Mouse (Mus musculus) layer of hippocampus, postnatal 10 days (tissue): ENCODE results near the gene Elmod1. TPM values are rescaled to one million over a fixed set of nuclear protein-coding genes. Genes with fewer than 3 reads are reported as not detected.

ENCODE experiments used
- DNase-seq, 2 experiments: peaks; one replicate each; pipeline ENCODE4 v3.0.0; 2021; ENCODE audit warnings: low spot score in 2 of 2
- total RNA-seq, 2 experiments: library from RNA; stranded (reverse); gene quantifications; 2 replicates each; pipeline ENCODE4 v1.2.3; 2021

Elmod1 gene
- total RNA-seq, 2 experiments from 2014 or later = 199 to 215 TPM

DNA sequence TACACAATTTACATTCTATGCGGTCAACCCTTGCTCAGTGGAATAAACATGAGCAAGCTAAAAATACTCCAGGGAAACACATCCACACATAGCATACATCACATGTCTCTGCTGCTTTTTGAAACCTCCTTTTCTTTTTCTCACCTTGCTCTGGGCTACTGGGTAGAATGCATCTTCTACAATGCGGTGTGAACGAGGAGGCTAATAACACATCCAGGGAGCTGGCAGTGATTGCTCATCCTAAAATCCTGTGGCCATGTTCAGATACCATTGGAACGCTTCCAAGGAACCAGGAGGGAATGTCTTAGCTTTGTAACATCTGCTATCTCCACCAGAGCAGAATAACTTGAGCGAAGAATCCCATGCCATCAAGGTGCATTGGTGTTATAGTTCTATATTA lies 64.8 kb downstream of the Elmod1 start:
- DNase-seq = no peak

GRCm38 (mm10) chr9:53906798-53907197 lies 68.3 kb downstream of the Elmod1 start:
- no peak for DNase-seq

DNA sequence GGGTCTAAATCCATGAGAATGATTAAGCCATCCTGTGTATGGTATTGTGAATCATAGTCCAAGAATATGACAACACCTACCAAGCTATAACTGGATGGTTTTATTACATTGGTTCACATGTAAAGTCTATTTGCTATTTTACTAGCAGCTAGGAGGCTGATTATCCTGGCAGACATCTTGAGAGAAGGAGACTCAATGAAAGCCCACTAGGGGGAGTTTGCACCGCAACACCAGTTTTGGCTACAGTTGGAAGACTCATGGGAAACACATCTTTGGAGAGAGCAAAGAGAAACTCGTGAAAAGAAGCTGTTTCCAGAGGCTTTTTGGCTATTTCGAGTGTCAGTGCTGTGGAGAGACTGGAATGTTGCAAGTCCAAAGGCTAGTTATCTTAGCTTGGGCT lies 69.7 kb downstream of the Elmod1 start:
- no peak for DNase-seq

DNA sequence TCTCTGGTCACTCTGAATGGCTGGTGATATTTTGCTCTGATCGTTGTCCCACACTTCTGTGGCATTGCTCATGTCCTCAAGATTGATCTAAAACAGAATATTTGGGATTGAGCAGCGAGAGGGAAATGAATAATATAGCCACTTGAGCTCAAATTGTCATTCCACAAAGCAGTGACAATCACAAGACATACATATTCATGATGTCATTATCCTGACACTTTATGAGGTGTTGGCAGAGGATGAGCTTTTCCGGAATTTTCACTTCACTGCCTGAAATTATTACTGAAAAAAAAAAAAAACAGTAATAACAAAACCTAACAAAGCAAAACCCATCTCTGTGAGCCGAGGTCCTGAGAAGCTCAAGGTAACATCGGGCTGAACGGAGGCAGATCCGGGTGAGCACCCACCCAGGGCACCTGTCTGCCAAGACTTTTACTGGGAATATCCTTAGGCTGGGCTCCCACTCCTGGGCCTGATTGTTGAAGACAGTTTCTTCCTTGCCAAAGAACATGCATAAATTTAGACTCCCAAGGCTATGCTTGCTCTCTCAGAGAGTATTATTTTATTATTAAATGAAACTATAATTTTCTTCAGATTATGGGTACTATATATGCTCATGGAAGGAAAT lies 71.8 kb downstream of the Elmod1 start:
- DNase-seq = no peak

DNA sequence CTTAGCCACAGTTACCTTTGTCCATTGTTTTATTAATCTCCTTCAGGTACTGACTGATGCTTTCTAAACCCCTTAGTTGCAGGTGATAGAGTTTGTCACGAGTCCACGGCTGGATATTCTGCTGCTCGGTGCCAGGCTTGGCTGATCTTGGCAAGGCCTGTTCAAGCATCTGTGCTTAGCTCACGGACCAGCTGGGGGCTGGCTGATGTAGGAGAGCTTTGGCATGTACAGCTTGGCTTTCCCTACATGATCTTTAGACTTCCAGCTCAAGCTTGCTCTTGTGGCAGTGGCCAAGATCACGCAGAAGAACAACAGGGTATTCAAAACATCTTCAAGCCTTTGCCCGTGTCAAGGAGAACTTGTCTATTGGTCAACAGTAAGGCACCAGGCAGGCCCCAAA lies 75.3 kb downstream of the Elmod1 start:
- peak; percentile 60 to 65 for DNase-seq

DNA sequence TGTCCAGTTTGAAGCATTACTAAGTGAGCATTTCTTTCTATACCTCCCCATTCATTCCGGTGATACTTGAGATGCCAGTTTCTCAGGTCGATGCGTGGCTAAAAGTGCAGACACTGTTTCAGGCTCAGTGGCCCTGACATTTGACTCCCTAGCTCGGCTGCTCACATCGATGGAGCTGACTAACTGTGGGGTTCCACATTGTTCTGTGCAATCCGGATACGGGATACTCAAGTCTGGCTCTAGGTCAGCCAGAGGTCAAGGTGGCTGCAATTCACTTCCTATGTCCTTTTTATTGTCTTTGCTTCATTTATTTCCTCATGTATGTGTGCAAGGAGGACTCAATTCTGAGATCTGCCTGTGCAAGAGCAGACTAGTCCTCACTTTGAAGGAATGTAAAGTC lies 79.3 kb downstream of the Elmod1 start:
- DNase-seq = no peak

DNA sequence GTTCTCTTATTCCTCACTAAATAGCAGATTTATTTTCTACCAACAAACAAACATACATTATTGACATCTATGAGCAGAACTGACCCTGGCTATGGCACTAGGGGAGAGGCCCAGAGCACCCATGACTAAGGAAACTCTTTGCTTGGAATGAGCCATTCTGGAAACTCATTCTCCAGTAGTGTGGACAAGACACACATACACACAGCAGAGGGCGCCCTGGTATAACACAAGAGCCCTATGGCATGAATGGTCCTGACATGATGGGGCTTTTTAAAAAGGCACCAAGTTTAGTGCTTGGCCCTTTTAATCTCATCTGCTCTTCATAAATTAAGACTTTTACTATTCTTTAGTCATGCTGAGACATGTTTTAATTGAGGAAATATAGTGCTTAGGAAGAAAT lies 85.0 kb downstream of the Elmod1 start:
- peak; percentile 78 to 84 for DNase-seq

DNA sequence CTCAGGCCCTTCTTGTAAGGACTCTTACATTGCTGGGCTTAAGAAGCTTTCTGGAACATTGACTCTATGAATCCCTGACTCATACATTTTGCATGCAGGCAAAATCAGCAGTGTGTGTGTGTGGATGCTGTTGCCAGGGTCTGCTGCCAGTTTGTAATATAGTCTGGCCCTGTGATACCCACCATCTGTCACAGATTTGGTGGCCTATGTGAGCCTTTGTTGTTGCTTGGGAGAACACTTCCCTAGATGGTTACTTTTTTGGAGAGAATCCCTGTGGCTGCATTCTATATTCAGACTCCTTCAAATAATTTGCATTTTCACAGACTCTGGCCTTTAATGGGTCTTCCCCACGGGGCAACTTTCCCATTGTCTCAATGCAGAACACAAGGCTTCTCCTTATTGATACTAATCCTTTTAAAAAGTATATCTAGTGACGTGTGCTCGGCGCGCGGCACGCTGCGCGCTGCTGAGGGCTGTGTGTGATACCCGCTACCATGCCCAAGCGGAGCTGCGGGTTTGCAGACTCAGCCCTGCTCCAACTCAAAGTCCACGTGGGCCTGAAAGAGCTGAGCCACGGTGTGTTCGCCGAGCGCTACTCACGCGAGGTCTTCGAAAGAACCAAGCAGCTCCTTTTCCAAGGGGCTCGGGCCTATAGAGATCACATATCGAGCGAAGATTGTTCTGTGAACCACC lies 91.4 kb downstream of the Elmod1 start:
- DNase-seq = no peak

DNA sequence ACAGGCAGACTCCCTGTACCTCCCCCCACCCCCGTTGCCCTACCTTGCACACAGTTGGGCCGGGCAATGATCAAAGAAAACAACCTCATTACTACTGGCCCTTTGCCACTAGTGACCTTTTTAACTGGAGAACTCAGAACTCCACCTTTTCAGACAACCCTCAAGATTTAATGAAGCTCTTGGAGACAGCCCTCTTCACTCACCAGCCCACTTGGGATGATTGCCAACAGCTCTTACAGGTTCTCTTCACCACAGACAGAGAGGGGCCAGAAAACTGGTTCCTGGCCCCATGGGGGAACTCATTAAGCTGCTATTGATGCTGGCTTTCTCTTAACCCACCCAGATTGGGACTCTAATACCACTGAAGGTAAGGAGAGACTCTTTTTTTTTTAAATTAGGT lies 97.7 kb downstream of the Elmod1 start:
- DNase-seq = no peak

DNA sequence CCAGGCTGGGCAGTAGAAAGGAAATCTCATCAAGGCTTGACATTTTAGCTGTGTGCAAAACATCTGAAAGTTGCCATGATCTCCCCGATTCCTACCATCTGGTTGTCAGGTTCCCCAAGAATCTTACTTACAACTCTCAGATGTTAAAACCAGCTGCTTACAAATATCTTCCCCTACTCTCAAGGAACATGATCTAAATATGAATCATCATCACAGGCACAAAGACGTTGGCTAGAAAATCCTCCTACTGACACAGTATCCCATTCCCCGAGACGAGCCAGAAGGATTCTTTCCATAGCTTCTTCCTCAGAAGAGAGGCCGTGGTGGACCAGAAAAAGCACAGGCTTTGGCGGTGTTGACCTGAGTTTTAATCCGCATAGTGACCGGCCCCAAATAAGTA lies 101.9 kb downstream of the Elmod1 start:
- no peak for DNase-seq

Other genes with a start within 250 kb of the Elmod1 start
- 1 to 10 TPM; 9.4 to 9.8 TPM for gene Slc35f2, start 203.8 kb downstream of the Elmod1 start, total RNA-seq
- under 1 TPM in 1 of 2 experiments, not detected in 1; 0.33 TPM for gene Sln, start 125.1 kb downstream of the Elmod1 start, total RNA-seq
- gene Tnfaip8l3, start 93.1 kb upstream of the Elmod1 start, total RNA-seq = 10 to 100 TPM; 18.8 to 19.1 TPM